Mouse (Mus musculus): ENCODE results near the gene Pcgf3.

- TF ChIP-seq CTCF (IDR thresholded peaks at IDR 0.05; ENCODE audit: low read depth, low read length) (no peak), EP300 (IDR thresholded peaks at IDR 0.05; ENCODE audit: insufficient read depth, low read depth, low read length) (no peak)
Measured at GRCm38 (mm10) chr5:108518106-108518885, 57.3 kb downstream of the Pcgf3 start.
